Mouse (Mus musculus): Measurements from ENCODE around the gene Kcnj1. TPM values are rescaled to one million over a fixed set of nuclear protein-coding genes. Genes with fewer than 3 reads are reported as not detected.

Gene Kcnj1
- total RNA-seq (2021), result not detected
- long read RNA-seq, experiment 1, result 0 reads
- long read RNA-seq, experiment 2, transcript Kcnj1-201 (2 exons, 2,987 nt), result major isoform, 14 of 20 reads
- long read RNA-seq, experiment 2, partial matches to known transcripts, result 4 of 20 reads
- long read RNA-seq, experiment 2, other reads (novel, unspliced or antisense), result 1 of 20 reads

GRCm38 (mm10) chr9:32372202-32372601 lies at the start of gene Kcnj1:
Gene Kcnj1 (plus strand): TSS chr9:32372493.
- no peak for DNase-seq

DNA sequence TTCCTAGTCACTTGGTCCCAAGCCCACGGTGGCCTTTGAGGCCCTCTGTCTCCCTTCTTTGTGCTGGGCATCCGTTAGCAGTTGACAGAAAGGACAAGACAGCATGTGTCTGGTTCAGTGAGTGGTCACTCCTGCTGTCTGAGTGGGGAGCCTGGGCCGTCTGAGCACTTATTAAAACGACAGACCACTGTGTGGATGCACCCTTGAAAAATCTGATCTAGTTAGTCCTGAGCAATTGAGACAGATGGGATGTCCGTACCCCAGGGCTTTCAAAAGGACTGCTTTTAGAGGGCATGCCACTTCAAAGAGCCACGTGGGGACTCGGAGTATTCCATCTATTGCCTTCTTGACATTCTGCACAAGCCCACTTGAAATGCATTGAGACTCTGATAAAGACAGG lies 48.7 kb upstream of the Kcnj1 start:
- no peak for DNase-seq

- DNase-seq, result no peak
Observed at GRCm38 (mm10) chr9:32328777-32329176, 43.5 kb upstream of the Kcnj1 start.

DNA sequence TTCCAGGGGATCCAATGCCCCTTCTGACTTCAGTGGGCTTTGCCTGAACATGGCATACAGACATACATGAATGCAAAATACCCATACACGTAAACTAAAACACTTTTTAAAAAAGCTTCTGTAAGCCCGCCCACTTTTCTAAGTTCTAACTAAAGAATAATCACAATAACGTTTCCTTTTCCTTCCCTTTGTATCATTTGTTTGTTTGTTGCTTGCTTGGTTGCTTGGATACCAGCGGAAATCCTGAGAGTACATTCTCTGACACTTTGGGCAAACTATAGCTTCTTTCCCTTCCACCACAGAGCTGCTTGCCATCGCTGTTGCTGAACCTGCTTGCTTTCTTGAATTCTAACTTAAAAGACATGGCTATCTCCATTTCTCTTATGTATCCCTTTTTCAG lies 41.1 kb upstream of the Kcnj1 start:
- no peak for DNase-seq

- no peak for DNase-seq
Observed at GRCm38 (mm10) chr9:32335389-32336150, 36.7 kb upstream of the Kcnj1 start.

GRCm38 (mm10) chr9:32340831-32341230 lies 31.5 kb upstream of the Kcnj1 start:
- no peak for DNase-seq

- no peak for DNase-seq
Observed at GRCm38 (mm10) chr9:32342929-32343328, 29.4 kb upstream of the Kcnj1 start.

DNA sequence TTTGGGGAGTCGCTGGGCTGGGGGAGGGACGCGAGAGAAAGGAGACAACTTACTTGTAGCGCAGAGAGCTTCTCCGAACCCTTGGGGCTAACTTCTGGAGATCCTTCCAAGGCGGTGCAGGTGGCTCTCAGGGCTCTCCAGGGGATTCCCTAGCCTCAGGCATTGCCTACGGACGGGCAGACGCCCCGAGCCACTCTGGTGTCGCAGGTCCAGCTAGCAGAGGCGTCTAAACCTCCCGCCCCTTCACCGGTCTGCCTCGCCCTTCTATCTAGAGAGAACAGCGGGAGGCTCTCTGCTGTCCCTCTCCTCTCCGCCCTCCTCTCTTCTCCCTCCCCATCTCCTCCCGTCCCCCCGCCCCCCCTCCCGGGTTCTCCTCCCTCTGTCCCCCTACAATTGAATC lies 28.2 kb upstream of the Kcnj1 start, which contains the start of gene Kcnj5:
Gene Kcnj5 (minus strand): TSS at position 300 of the 400 bp plus-strand sequence.
- peak; percentile 22 for DNase-seq

DNA sequence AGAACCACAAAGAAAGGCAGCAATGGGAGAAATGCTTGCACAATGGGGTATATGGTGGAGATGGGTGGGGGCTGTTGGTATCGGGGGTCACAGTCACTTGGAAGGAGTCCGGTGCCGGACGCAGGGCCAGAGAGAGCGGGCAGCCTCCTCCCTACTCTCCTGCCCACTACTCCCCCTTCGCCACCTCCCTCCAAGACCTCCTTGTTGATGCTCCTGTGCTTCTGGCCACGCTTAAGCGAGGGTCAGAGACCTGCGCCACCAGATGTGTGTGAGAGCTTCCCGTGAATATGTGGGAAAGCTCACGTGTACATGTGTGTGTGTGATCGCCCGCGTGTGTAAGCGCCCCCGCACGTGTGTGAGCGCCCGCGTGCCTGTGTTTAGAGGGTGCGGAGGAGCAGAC lies 27.8 kb upstream of the Kcnj1 start:
- no peak for DNase-seq

DNA sequence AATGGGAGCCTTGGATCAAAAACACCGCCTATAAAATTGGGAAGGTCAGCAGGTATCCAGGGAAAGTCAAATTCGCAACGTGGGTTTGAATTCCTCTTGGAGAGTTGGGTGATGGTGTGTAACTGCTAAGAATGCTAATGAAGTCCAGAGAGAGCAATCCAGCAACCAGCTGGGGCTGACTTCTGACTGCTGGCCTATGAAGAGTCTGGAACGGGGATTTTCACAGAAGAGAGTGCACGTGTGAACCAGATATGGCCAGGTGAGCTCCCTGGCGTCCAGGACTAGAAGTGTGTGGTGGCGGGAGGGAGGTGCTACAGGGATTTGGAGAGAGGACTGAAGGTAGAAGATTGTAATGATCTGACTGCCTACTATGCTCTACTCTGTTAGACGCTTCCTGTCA lies 24.2 kb upstream of the Kcnj1 start:
- DNase-seq, result no peak

GRCm38 (mm10) chr9:32349344-32349743 lies 22.9 kb upstream of the Kcnj1 start:
- no peak for DNase-seq

DNA sequence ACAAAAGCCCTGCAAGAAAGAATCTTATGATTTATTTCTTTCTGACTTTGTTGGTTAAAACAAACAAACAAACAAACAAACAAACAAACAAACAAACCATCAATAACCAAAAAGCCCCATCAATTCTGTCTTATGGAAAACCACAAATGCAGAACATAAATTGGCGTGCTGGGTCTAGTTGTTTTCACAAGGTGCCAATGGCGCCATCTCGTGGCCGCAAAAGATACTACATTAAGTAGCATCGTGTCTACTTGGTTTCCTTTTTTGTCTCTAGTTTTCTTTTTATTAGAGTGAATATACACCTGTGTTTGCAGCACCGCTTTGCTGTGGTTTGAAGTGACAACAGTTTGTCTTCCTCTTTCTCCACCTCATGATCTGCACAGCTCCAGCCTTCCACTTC lies 22.0 kb upstream of the Kcnj1 start:
- peak; percentile 83 for DNase-seq

- no peak for DNase-seq
Observed at GRCm38 (mm10) chr9:32360770-32361169, 11.5 kb upstream of the Kcnj1 start.

DNA sequence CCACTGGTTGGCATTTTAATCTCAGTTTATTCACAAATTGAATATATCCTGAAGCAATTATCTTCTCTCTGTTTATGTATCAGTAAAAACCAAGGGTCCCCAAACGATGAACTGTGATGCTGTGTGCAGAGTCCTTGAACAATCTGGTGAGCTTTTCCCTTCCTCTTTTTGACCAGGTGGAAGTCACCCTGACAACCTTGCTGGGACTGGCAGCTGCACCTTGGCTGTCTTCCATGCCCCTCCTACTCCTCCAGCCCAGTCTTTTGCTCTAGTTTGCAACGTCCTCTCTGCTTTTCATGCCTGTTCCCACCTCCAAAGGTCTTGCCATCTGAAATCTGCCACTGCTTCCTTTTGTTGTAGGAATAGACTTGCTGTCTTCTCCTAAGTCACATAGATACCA lies 3.5 kb upstream of the Kcnj1 start:
- DNase-seq, result no peak

- DNase-seq, result no peak
Observed at GRCm38 (mm10) chr9:32369388-32369787, 2.9 kb upstream of the Kcnj1 start.

- no peak for DNase-seq
Observed at GRCm38 (mm10) chr9:32373656-32374055, 1.4 kb downstream of the Kcnj1 start.

DNA sequence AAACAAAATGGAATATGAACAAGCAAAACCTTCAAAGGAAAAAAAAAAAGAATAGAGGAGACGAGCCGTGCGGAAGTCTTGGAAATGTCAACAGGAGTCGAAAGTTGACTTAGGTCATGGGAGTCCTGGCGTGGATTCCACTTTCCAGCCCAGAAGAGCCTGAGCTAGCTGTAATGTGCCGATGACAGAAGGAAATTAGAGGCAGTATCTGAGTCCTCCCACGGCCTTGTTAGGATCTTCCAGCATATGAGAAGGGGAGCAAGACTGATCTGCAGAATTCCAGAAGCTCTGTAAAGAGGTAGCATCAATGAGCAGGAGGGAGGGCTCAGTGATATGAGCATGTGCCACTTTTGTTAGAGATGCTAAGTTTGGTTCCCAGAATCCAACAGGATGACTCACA lies 3.7 kb downstream of the Kcnj1 start:
- DNase-seq, result no peak

DNA sequence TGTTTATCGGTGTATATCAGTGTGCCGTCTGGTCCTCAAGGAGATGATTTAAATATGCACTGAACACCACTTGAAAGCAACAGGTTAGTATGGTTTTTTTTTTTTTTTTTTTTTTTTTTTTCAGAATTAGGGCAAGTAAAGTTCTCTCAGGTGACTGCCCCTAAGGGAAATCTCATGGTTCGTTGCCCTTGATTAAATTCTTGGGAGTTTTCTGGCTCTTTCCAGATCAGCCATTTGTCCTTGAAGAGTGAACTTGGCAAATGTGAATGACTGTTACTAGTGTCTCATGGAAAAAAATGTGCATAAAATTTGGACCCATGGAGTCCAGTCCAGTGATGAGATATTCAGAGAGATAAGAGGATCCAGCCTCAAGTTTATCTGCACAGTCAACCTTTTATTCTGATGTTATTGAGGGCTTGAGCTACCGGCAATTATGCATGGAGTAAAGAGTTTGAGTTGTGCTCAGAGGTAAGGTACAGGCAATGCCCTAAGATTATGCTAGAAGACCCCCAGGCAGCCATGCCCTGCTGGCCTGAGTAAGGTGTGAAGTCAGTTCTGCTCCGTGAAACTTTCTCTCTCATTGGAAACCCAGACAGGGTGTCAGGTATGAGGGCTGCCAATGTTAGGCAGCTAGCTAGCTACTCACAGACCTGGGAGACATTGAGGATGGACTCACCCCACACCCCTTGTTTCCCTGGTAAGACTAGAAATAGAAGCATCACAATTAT lies 4.7 kb downstream of the Kcnj1 start:
- DNase-seq, result no peak

GRCm38 (mm10) chr9:32384906-32385305 lies 12.6 kb downstream of the Kcnj1 start:
- DNase-seq, result no peak

- no peak for DNase-seq
Observed at GRCm38 (mm10) chr9:32388120-32388519, 15.8 kb downstream of the Kcnj1 start.

DNA sequence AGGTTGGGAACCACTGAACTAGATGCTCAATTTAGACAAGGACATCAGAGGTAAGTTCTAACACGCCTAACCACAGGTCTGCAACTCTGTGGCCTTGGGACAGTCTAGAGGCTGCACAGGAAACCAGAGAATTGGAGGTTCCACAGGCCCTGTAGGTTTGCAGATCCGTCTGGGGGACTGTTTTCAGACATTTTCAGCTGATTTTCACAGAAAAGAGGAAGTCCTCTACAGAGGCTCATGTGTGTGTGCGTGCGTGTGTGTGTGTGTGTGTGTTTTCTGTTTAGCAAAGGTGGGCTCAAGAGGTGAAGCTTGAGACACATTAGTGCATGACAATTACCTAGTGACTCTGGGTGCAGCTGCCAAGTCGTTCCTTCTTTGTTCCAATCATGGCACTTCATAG lies 18.8 kb downstream of the Kcnj1 start:
- DNase-seq, result no peak

- DNase-seq, result no peak
Observed at GRCm38 (mm10) chr9:32391701-32392100, 19.4 kb downstream of the Kcnj1 start.

GRCm38 (mm10) chr9:32392716-32393115 lies 20.4 kb downstream of the Kcnj1 start:
- no peak for DNase-seq
